Mouse (Mus musculus): Measurements from ENCODE around the gene Cox15. TPM values are rescaled to one million over a fixed set of nuclear protein-coding genes. Genes with fewer than 3 reads are reported as not detected.

Cox15 gene
- polyA plus RNA-seq, 1 experiment = 34.1 TPM

DNA sequence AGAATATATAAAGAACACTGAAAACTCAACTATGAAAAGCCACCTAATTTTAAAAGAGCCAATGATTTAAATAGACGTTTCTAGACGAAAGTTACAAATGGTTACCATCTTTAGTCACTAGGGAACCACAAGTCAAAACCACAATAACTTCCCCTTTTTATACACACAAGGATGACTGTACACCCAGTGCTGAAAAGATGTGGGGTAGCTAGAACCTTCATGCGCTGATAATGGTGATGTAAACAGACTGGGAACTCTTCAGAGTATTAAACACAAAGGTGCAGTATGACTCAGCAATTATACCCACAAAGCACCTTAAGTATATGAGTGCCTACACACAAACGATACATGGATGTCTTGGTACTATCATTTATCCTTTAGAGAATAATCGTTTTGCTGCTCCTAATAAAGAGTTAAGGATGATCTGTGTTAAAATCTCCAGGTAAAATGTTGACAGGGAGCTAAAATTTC lies 18.7 kb upstream of the Cox15 start:
- Histone ChIP-seq H3K4me1 (ENCODE audit: control insufficient read depth, insufficient read depth, insufficient read length, low read length) (no peaks in the 10 kb centered on the region; the same call in 1 of the 2 replicates), H3K4me3 (ENCODE audit: insufficient read depth, low read depth, low read length) (no peak overlapping the region), H3K27ac (replicated peaks; ENCODE audit: low read depth, low read length) (no peak overlapping the region)

DNA sequence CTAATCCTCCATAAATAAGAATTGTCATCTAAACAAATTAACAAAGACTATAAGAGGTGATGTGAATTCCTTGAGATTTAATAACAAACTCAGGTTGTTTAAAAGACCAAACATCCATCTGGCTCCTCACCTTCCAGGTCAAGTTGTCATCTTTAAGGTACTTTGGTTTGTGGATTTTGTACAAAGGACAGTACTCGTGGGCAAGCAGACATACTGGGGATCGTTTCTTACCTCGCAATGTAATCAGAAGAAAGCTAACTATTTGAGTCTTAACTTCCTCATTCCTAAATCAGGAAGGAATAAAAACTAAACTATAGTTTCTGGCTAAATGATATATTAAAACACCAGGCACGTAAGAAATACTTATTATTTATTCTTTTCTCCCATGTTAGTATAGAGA lies 17.8 kb upstream of the Cox15 start:
- Histone ChIP-seq H3K4me1 (ENCODE audit: control insufficient read depth, insufficient read depth, insufficient read length, low read length) (no peaks in the 10 kb centered on the region; the same call in 1 of the 2 replicates), H3K4me3 (ENCODE audit: insufficient read depth, low read depth, low read length) (no peak overlapping the region), H3K27ac (replicated peaks; ENCODE audit: low read depth, low read length) (no peak overlapping the region)

DNA sequence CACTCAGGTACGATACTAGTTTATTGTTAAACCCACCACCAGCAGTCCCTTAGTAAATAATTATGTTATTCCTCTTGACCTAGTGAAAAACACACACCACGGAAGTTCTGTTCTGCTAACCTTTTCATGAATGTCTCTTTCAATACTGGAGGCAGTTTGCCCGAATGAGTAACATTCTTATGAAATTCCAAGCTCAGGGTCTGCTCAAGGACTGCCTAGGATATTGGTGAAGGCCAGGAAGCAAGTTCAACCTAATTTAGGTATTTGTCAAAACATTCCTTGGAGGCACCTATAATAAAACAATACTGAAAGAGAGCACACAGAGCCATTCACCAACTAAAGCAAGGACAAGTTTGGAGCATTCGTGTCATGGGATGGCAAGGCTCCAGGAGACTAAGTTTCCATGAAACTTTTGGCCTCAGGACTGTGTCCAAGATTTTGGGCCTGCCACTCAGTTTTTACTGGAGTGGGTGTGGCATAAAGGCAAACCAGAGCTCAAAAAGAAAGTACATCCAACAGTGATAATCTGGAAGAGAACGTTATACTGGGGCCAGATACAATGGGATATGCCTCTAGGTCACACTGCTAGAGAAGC lies 16.7 kb upstream of the Cox15 start:
- no peak overlapping the region for H3K4me3 ChIP-seq (ENCODE audit: insufficient read depth, low read depth, low read length)
- H3K27ac ChIP-seq (replicated peaks; ENCODE audit: low read depth, low read length) = no peak overlapping the region
- no peaks in the 10 kb centered on the region; the same call in 1 of the 2 replicates for H3K4me1 ChIP-seq (ENCODE audit: control insufficient read depth, insufficient read depth, insufficient read length, low read length)

DNA sequence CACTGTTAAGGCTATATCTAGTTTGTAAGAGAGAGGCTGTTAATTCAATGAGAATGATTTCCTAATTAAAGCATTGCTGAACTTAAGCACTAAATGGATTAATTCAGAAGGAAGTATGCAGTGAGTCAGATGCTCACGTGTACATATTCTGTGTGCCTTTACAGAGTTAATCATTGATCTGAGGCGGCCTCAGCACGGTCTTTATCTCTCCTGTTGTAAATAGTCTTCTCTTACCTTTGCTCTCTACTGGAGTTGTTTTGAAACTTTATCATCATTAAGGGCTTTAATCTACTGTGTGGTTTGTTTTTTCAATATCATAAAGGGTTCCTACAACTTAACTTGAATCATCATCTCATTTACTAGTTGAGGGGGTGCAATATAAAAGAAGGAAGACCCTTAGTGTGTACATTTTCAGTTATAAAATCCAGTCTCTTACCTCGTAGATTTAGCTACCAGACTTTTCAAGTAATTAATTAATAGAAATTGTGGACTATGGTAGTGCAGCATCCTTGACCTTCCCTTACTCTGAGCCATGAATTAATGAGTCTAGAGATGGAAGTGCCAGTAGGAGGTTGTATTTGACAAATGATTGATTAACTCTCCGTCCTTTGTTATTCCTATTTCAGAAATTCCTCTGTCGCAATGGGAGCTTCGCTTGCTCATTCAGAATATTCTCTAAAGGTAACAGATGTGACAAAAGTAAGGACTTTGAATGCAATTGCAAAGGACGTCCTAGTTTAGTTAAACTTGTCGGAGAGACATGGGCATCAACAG lies 14.9 kb upstream of the Cox15 start:
- no peaks in the 10 kb centered on the region; the same call in 1 of the 2 replicates for H3K4me1 ChIP-seq (ENCODE audit: control insufficient read depth, insufficient read depth, insufficient read length, low read length)
- no peak overlapping the region for H3K4me3 ChIP-seq (ENCODE audit: insufficient read depth, low read depth, low read length)
- H3K27ac ChIP-seq (replicated peaks; ENCODE audit: low read depth, low read length) = no peak overlapping the region

DNA sequence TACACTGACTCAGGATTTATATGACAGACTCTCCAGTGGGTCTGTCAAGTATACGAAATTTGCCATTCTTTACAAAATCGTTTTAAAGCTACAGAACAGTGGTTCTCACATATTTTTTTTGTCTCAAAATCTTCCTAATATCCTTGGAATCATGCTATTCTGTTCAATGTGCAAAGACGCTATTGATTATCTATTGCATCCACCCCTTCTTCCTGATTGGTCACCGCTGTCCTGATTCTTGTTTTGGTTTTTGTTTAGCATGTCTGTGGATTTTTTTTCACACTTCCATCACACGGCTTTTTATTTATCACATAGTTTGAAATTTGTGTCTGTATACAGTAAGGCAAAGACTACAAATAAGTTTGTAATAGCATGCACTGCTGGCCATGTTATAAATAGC lies 13.7 kb upstream of the Cox15 start:
- Histone ChIP-seq H3K27ac (replicated peaks; ENCODE audit: low read depth, low read length) (no peak overlapping the region), H3K4me3 (ENCODE audit: insufficient read depth, low read depth, low read length) (no peak overlapping the region), H3K4me1 (ENCODE audit: control insufficient read depth, insufficient read depth, insufficient read length, low read length) (no peaks in the 10 kb centered on the region; the same call in 1 of the 2 replicates)

DNA sequence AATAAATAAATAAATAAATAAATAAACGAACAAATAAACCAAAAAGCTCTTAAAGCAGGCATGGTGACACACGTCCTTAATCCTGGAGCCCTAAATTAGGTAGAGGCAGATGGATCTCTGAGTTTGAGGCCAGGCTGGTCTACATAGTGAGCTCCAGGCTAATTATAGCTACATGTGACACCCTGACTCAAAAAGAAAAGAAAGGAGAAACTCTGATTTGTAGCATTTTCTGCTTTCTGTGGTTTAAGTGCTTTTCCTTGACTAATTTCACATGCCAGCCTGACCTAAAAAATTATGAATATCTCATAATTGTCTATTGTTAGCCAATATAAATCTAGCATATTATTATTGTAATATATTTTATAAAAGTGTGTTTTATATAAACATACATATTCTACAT lies 9.6 kb upstream of the Cox15 start:
- no peak overlapping the region for H3K27ac ChIP-seq (replicated peaks; ENCODE audit: low read depth, low read length)
- H3K4me3 ChIP-seq (ENCODE audit: insufficient read depth, low read depth, low read length) = no peak overlapping the region
- no peaks in the 10 kb centered on the region for H3K4me1 ChIP-seq (ENCODE audit: control insufficient read depth, insufficient read depth, insufficient read length, low read length)

DNA sequence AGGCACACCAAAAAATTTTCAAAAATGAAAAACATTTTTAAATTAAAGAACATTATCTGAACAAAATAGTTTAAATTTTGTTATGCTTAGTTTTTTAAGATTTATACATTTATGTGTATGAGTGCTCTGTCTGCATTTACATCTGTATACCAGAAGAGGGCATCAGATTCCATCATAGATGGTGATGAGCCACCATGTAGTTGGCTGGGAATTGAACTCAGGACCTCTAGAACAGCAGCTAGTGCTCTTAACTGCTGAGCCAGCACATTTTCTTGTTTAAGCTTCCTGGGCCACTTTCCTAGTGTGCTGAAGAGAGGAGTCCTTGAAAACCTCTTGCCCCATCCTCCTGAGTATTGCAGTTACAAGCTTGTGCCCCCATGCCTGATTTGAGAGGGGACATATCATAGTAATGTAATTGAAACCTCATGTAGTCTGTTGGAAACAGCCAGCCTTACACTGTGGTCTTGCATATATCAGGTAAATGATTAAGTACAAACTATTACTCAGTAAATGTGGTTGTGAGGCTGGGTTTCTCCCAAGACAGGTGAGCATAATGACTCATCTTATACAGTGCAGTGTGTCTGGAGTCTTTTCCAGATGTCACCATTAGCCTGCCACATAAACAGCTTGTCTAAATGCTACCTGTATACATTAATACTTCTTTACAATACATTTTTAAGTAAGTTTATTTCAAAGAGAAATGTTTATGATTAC lies 8.9 kb upstream of the Cox15 start:
- no peak overlapping the region for H3K27ac ChIP-seq (replicated peaks; ENCODE audit: low read depth, low read length)
- H3K4me3 ChIP-seq (ENCODE audit: insufficient read depth, low read depth, low read length) = no peak overlapping the region
- no peaks in the 10 kb centered on the region for H3K4me1 ChIP-seq (ENCODE audit: control insufficient read depth, insufficient read depth, insufficient read length, low read length)

DNA sequence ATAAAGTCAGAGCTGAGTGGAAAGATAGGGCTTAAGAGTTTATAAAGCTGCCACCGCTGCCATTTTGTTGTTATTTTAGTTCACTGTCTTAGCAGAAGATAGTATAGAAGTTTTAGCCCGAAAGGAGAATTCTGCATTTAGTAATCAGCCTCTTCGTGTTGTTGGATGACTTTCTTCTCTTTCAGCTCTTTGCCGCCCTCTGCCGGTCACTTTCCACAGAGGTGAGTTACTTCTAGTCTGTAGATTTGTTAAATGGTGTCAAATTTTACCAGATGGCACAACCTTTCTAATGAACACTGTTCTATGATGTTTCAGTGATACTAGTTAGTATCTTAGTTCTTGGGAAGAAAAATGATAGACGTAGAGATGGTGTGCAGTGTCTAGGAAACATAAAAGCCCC lies 7.7 kb upstream of the Cox15 start:
- H3K4me1 ChIP-seq (ENCODE audit: control insufficient read depth, insufficient read depth, insufficient read length, low read length) = no peaks in the 10 kb centered on the region
- H3K4me3 ChIP-seq (ENCODE audit: insufficient read depth, low read depth, low read length) = no peak overlapping the region

DNA sequence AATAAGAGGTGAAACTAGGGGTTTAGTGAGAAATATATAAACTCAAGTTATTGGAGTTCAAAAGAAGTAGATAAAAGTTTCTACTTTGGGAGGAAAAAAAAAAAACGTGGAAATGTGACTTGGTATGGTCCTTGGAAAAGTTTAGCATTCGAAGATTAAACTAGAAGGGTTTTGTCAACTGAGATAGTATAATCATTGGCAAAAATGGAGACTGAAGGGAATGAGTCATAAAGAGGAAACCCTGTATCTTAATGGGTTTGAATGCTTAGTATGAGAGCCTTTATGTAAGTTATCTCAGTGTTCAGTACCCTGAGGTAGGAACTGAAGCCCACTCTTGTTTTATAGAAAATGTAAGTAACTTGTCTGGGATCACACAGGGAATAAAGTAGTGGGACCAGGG lies 2.1 kb upstream of the Cox15 start:
- Histone ChIP-seq H3K27ac (replicated peaks; ENCODE audit: low read depth, low read length) (no peak overlapping the region), H3K4me1 (ENCODE audit: control insufficient read depth, insufficient read depth, insufficient read length, low read length) (no peaks in the 10 kb centered on the region), H3K4me3 (ENCODE audit: insufficient read depth, low read depth, low read length) (no peak overlapping the region)

More for the DNA sequence above, 7.7 kb upstream of the Cox15 start:
- no peak overlapping the region for H3K27ac ChIP-seq (replicated peaks; ENCODE audit: low read depth, low read length)

DNA sequence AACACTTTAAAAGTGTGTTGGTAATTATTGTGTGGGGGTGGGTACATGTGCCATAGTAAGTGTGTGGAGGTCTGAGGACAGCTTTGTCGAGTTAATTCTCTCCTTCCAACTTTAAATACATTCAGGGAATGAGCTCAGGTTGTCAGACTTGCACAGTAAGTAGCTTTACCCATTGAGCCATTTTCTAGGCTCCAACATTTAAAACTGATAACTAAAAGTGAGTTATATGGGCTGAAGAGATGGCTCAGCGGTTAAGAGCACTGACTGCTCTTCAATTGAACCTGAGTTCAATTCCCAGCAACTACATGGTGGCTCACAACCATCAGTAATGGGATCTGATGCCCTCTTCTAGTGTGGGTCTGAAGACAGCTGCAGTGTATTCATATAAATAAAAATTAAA lies 1.4 kb upstream of the Cox15 start:
- no peak overlapping the region for H3K4me3 ChIP-seq (ENCODE audit: insufficient read depth, low read depth, low read length)
- H3K4me1 ChIP-seq (ENCODE audit: control insufficient read depth, insufficient read depth, insufficient read length, low read length) = no peaks in the 10 kb centered on the region
- H3K27ac ChIP-seq (replicated peaks; ENCODE audit: low read depth, low read length) = no peak overlapping the region

DNA sequence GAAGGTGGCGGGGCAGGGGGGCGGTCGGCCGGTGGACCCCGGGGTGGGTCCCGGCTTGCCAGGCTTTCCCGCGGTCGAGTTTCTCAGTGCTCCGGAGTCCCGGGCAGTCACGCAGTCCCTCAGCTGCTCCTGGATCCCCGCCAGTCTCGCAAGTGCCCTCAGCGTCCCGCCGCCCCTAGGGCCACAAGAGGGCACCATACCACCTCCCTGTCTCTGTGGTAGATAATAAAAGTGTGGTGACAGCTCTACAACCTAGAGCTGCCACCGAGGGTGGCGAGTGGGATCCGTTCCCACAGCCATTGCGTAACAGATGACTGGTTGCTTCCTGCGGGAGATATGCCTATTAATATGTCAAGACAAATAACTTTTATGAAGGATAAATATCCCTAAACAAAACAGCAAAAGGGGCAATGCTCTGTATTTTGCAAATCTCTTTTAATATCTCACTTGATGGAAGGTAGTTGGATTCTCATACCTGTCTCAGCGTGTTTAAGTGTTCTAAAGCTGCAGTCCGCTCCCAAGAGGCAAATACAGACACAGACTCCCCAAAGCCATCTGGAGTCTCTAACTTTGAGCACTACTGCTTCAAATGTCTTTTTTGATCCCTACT lies 531 bp upstream of the Cox15 start:
- Histone ChIP-seq H3K4me3 (ENCODE audit: insufficient read depth, low read depth, low read length) (peak overlapping the region; percentile 99), H3K4me1 (ENCODE audit: control insufficient read depth, insufficient read depth, insufficient read length, low read length) (no peaks in the 10 kb centered on the region), H3K27ac (replicated peaks; ENCODE audit: low read depth, low read length) (peak overlapping the region; percentile 79)

DNA sequence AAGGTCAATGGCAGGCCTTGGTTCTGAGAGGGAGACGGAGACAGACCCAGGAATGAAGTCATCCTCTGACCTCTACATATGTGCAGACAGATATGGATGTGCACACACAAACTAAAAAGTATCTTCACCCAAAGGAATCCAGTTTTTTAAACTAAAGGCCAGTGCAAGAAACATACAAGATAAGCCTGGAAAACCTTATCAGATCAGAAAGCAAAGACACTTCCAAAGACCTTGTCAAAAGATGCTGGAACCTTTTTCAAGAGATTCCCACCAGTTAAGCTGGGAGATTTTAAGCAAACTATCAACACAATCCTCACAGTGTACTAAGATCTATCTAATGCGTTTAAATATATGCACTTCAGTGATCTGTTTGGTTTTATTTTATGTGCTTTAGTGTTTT lies 2.8 kb downstream of the Cox15 start:
- no peak overlapping the region for H3K27ac ChIP-seq (replicated peaks; ENCODE audit: low read depth, low read length)
- no peak overlapping the region for H3K4me3 ChIP-seq (ENCODE audit: insufficient read depth, low read depth, low read length)
- H3K4me1 ChIP-seq (ENCODE audit: control insufficient read depth, insufficient read depth, insufficient read length, low read length) = no peaks in the 10 kb centered on the region

DNA sequence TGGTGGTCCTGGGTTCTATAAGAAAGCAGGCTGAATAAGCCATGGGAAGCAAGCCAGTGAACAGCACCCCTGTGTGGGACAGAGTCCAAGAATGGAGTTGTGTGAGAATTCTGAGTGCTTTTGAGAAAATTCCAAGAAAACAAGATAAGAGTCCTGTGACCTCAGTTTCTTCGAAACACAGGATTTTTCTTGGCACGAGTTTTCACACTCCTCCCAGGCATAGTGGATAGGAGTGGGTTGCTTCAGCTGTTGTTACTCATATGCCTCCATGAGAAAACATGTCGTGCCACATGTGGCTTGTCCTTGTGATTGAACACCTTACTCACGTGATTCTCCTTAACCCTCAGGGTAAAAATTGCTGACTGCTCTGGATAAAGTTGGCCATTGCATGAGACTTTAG lies 4.9 kb downstream of the Cox15 start:
- Histone ChIP-seq H3K27ac (replicated peaks; ENCODE audit: low read depth, low read length) (no peak overlapping the region), H3K4me1 (ENCODE audit: control insufficient read depth, insufficient read depth, insufficient read length, low read length) (no peaks in the 10 kb centered on the region), H3K4me3 (ENCODE audit: insufficient read depth, low read depth, low read length) (no peak overlapping the region)

DNA sequence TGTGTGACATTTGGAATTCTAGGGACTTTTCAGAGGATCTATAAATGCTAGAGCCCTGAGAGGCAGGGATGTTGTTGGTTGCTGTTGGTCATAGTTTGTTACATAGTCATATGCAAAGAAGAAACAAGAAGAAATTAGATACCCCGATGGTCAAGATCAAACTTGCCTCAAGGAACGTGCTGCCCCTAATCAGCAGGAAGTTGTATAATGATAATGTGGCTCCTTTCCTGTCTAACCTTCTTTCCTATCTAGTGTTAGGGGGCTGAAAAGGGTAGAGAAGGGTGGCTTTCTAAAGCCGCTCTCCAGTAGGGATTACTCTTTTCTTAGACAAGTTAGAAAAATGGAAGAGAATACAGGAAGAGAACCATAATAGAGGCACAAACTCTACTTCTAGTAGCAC lies 7.1 kb downstream of the Cox15 start:
- Histone ChIP-seq H3K4me3 (ENCODE audit: insufficient read depth, low read depth, low read length) (no peak overlapping the region), H3K27ac (replicated peaks; ENCODE audit: low read depth, low read length) (no peak overlapping the region), H3K4me1 (ENCODE audit: control insufficient read depth, insufficient read depth, insufficient read length, low read length) (no peaks in the 10 kb centered on the region)

DNA sequence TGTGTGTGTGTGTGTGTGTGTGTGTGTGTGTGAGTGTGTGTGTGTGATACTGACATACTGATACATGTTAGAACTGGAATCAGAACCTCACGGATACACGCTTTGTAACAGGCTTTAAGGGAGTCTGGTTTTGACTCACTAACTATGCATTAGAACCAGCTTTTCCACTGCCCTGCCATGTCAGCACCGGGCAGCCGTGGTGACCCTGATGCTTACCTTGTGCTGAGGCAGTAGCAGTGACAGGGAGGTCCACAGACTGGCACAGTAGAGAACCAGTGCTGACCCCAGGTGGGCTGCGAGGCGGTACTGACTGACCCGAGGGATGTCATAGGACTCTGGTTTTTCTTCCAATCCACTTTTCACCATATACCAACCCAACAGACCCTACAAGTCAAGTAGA lies 9.4 kb downstream of the Cox15 start:
- H3K4me3 ChIP-seq (ENCODE audit: insufficient read depth, low read depth, low read length) = no peak overlapping the region
- no peaks in the 10 kb centered on the region for H3K4me1 ChIP-seq (ENCODE audit: control insufficient read depth, insufficient read depth, insufficient read length, low read length)
- H3K27ac ChIP-seq (replicated peaks; ENCODE audit: low read depth, low read length) = no peak overlapping the region

All from brown adipose tissue, adult 24 weeks (tissue).